Mouse (Mus musculus): ENCODE results near the gene Tmem266. TPM values are rescaled to one million over a fixed set of nuclear protein-coding genes. Genes with fewer than 3 reads are reported as not detected.

The Tmem266 gene
- polyA plus RNA-seq, 1 experiment from 2014 or later = 0.29 TPM

GRCm38 (mm10) chr9:55381456-55381855, 54.7 kb downstream of the Tmem266 start:
- H3K4me1 ChIP-seq = no peaks in the 10 kb centered on the region
- no peaks in the 10 kb centered on the region for H3K9me3 ChIP-seq (replicated peaks)
- H3K9ac ChIP-seq = no peak overlapping the region
- H3K4me3 ChIP-seq (replicated peaks) = no peak overlapping the region
- no peak overlapping the region for H3K27ac ChIP-seq
- H3K27me3 ChIP-seq = peaks cover 35% of the 10 kb centered on the region
- ATAC-seq (replicated peaks; ENCODE audit: low FRiP score) = no peak
- no peak overlapping the region for H3K4me2 ChIP-seq
- H3K36me3 ChIP-seq = no peaks in the 10 kb centered on the region
- 86% methylated on average over 4 of the region's 4 CpGs for WGBS

- Histone ChIP-seq H3K4me3 (replicated peaks) (no peak overlapping the region), H3K4me1 (no peaks in the 10 kb centered on the region), H3K4me2 (no peak overlapping the region), H3K27me3 (peaks cover 38% of the 10 kb centered on the region), H3K36me3 (no peaks in the 10 kb centered on the region), H3K9me3 (replicated peaks) (no peaks in the 10 kb centered on the region), H3K27ac (no peak overlapping the region), H3K9ac (no peak overlapping the region)
- WGBS = 29% methylated on average over 5 of the region's 5 CpGs
- ATAC-seq (replicated peaks; ENCODE audit: low FRiP score) = no peak
These were observed 55.7 kb downstream of the Tmem266 start for GRCm38 (mm10) chr9:55382441-55382840.

DNA sequence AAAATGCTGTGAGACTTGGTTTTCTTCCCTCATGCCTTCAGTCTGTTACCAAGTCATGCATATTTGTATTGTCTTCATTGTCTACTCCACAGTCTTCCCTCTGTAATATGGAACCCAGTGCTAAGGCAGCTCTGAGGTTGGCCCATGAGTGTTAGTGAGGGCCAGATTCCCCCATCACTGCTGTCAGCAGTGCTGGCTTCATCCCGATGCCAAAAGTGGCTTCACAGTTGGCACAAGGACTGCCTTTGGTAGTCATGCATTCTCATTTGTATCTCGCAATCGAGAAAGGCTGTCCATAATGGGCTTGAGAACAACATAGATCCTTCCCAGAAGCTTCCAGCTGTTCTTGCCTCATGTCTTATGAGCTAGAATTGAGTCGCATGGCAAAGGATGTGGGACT, 59.4 kb downstream of the Tmem266 start:
- 89% methylated on average over 4 of the region's 4 CpGs for WGBS

DNA sequence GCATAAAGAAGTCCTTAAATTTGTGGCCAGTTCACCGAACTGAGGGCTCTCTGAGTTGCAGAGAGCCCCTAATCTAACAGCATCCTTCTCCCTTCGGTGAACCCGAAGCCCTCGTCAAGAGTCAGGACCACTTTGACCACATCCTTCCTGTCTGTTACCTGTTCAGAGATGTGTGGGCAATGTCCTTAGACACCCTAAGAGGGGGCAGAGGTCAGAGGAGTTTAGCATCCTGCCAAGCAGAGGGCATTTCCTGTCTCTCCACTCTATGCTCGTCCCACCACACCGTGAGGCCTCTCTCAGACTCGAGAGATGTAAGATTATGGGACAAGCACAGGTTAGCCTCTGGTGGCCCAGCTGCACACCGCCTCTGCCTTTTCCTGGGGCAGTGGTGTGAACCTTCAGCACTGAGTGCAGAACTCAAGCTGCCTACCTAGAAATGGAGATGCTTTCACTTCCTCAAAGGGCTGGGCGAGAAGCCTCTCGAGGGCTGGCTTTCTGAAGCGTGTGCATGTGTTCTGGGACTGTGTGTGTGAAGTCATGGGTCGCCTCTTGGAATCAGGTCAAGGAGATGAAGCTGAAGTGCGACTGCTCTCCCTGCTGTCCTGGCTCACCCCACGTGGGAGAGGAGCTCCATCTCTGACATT, 61.3 kb downstream of the Tmem266 start:
- 69% methylated on average over 14 of the region's 14 CpGs for WGBS
- H3K9ac ChIP-seq = no peak overlapping the region
- H3K36me3 ChIP-seq = no peaks in the 10 kb centered on the region
- H3K4me1 ChIP-seq = 0 out of 2 replicates have a peak, but pooled peaks cover 2% of the 10 kb centered on the region
- no peak for ATAC-seq (replicated peaks; ENCODE audit: low FRiP score)
- no peak overlapping the region for H3K27ac ChIP-seq
- H3K27me3 ChIP-seq = peaks cover 26% of the 10 kb centered on the region
- no peak overlapping the region for H3K4me3 ChIP-seq (replicated peaks)
- no peaks in the 10 kb centered on the region for H3K9me3 ChIP-seq (replicated peaks)
- no peak overlapping the region for H3K4me2 ChIP-seq

More for the DNA sequence above, 59.4 kb downstream of the Tmem266 start:
- Histone ChIP-seq H3K9me3 (replicated peaks) (no peaks in the 10 kb centered on the region), H3K27ac (no peak overlapping the region), H3K9ac (no peak overlapping the region), H3K36me3 (no peaks in the 10 kb centered on the region), H3K4me1 (no peaks in the 10 kb centered on the region), H3K27me3 (peaks cover 29% of the 10 kb centered on the region; the same call in 1 of the 2 replicates), H3K4me3 (replicated peaks) (no peak overlapping the region), H3K4me2 (no peak overlapping the region)
- ATAC-seq (replicated peaks; ENCODE audit: low FRiP score) = no peak

GRCm38 (mm10) chr9:55391909-55392658, 65.4 kb downstream of the Tmem266 start:
- Histone ChIP-seq H3K27me3 (peaks cover 40% of the 10 kb centered on the region), H3K4me1 (0 out of 2 replicates have a peak, but pooled peaks cover 2% of the 10 kb centered on the region), H3K36me3 (no peaks in the 10 kb centered on the region), H3K4me2 (no peak overlapping the region), H3K27ac (no peak overlapping the region), H3K9me3 (replicated peaks) (no peaks in the 10 kb centered on the region), H3K9ac (no peak overlapping the region), H3K4me3 (replicated peaks) (no peak overlapping the region)
- no peak; the same call in 1 of the 2 replicates for ATAC-seq (replicated peaks; ENCODE audit: low FRiP score)
- 28% methylated on average over 17 of the region's 17 CpGs for WGBS

DNA sequence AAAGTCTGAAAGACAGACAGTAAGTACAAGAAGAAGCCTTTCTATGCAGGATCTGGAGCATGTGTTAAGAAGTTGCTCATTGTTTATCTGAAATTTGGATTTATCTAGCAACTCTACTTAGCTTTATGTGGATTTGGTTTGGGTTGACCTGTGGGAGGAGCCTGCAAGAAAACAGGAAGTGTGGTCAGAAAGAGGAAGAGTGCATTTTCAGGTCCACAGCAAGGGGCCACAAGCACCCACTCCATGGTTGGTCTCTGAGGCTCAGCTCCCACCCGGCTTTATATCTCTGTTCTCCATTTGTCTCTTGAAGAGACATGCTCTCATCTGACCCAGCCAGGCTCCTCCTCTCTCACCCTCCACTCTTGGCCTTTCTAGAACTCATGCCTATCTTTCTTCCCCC, 68.9 kb downstream of the Tmem266 start:
- Histone ChIP-seq H3K4me1 (0 out of 2 replicates have a peak, but pooled peaks cover 13% of the 10 kb centered on the region), H3K27me3 (peaks cover 38% of the 10 kb centered on the region), H3K9ac (no peak overlapping the region), H3K9me3 (replicated peaks) (no peaks in the 10 kb centered on the region), H3K4me2 (no peak overlapping the region), H3K36me3 (no peaks in the 10 kb centered on the region), H3K27ac (no peak overlapping the region), H3K4me3 (replicated peaks) (no peak overlapping the region)
- ATAC-seq (replicated peaks; ENCODE audit: low FRiP score) = no peak
- WGBS = 67% methylated on average over 1 of the region's 1 CpGs

DNA sequence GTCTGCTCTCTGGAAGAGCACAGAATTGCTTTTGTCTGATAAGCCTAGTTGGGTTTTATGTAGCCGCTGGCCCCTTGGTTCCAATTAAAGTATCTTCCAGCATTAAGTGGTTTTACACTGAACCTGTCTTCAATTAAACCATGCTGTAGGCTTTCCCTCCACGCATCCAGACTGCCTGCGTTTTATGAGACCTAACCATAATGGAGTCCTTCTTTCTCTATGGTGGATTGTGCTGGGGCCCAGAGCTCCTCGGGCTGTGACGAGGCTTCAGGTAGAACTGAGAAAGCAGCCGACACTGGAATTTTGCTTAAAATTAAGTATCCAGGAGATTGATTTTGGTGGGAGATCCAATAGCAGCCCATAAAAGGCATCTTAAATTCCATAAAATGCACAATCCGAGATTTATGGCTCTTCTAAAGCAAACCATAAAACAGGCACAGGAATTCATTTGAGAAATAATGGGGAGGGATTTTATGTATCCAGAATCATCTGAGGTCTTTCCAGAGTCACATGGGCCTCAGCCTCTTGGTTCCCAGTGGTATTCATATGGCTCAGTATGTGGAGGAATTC, 72.4 kb downstream of the Tmem266 start:
- Histone ChIP-seq H3K27ac (no peak overlapping the region), H3K9ac (no peak overlapping the region), H3K27me3 (peaks cover 22% of the 10 kb centered on the region), H3K9me3 (replicated peaks) (no peaks in the 10 kb centered on the region), H3K4me3 (replicated peaks) (no peak overlapping the region), H3K36me3 (no peaks in the 10 kb centered on the region), H3K4me2 (no peak overlapping the region), H3K4me1 (peaks cover 24% of the 10 kb centered on the region)
- 66% methylated on average over 7 of the region's 7 CpGs for WGBS
- ATAC-seq (replicated peaks; ENCODE audit: low FRiP score) = no peak

GRCm38 (mm10) chr9:55402276-55402675, 75.6 kb downstream of the Tmem266 start:
- peaks cover 32% of the 10 kb centered on the region for H3K4me1 ChIP-seq
- no peak overlapping the region for H3K4me2 ChIP-seq
- no peaks in the 10 kb centered on the region for H3K36me3 ChIP-seq
- ATAC-seq (replicated peaks; ENCODE audit: low FRiP score) = no peak
- no peaks in the 10 kb centered on the region for H3K9me3 ChIP-seq (replicated peaks)
- peak overlapping the region; percentile 48; the same call in 1 of the 2 replicates for H3K27ac ChIP-seq
- H3K4me3 ChIP-seq (replicated peaks) = no peak overlapping the region
- 0 out of 2 replicates have a peak, but pooled peaks cover 3% of the 10 kb centered on the region for H3K27me3 ChIP-seq
- 17% methylated on average over 7 of the region's 7 CpGs for WGBS
- H3K9ac ChIP-seq = no peak overlapping the region

- H3K36me3 ChIP-seq = no peaks in the 10 kb centered on the region
- H3K27ac ChIP-seq = no peak overlapping the region
- peaks cover 45% of the 10 kb centered on the region for H3K4me1 ChIP-seq
- H3K9ac ChIP-seq = no peak overlapping the region
- no peaks in the 10 kb centered on the region for H3K27me3 ChIP-seq
- no peak overlapping the region for H3K4me3 ChIP-seq (replicated peaks)
- no peak overlapping the region for H3K4me2 ChIP-seq
- no peaks in the 10 kb centered on the region for H3K9me3 ChIP-seq (replicated peaks)
- ATAC-seq (replicated peaks; ENCODE audit: low FRiP score) = no peak
- 83% methylated on average over 4 of the region's 4 CpGs for WGBS
These were observed 77.5 kb downstream of the Tmem266 start for GRCm38 (mm10) chr9:55404256-55404655.

DNA sequence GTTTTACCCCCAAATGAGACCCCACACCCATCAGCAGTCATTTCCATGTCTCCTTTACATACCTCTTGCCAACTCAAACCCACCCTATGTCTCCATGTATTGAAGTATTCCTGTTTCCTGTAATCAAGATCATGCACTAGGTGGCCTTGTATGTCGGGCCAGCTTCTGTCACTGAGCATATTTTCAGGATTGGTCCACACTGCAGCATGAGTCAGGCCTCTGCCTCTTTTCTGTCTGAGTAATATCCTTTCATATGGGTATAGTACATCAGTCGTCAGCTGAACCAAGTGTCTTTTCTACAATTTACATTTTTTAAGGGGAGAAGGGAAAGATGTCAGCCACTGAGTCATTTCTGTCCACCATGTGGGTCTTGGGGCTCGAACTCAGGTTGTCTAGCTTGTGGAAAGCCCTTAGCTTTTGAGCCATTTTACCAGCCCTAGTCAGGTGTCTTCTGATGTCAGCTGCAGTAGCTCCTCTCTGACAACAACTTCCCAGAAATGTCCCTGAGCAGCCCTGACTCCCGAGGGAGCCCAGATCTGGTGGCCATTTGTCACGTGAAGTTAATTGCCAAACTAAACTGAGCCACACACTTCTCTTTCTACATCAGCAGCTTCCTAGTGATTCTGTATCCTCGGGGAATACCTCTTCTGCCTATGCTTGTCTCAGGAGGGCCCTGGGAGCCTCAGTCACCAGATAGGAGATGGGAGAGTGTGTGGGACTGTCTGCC, 78.4 kb downstream of the Tmem266 start:
- peaks cover 5% of the 10 kb centered on the region; the same call in 1 of the 2 replicates for H3K27me3 ChIP-seq
- no peak for ATAC-seq (replicated peaks; ENCODE audit: low FRiP score)
- H3K4me3 ChIP-seq (replicated peaks) = no peak overlapping the region
- H3K4me1 ChIP-seq = peaks cover 39% of the 10 kb centered on the region
- H3K4me2 ChIP-seq = no peak overlapping the region
- H3K9me3 ChIP-seq (replicated peaks) = no peaks in the 10 kb centered on the region
- H3K36me3 ChIP-seq = no peaks in the 10 kb centered on the region
- H3K27ac ChIP-seq = no peak overlapping the region
- no peak overlapping the region for H3K9ac ChIP-seq
- WGBS = 59% methylated on average over 6 of the region's 6 CpGs

DNA sequence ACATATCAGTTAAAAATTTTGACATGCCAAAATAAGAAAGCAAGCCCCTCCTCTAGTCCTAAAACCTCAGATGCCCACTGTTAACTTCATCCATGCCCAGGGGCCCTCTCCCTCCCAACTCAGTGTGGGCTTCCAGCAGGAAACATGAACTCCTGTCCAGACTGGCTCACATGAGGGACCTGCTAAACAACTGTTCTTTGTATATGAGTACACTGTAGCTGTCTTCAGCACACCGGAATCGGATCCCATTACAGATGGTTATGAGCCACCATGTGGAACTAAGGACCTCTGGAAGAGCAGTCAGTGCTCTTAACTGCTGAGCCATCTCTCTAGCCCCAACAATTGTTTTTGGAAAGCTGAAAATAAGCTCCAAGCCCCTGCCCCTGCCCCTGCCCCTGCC, 80.1 kb downstream of the Tmem266 start:
- peak; percentile 66 for ATAC-seq (replicated peaks; ENCODE audit: low FRiP score)
- peaks cover 49% of the 10 kb centered on the region for H3K4me1 ChIP-seq
- H3K9ac ChIP-seq = no peak overlapping the region
- peaks cover 5% of the 10 kb centered on the region; the same call in 1 of the 2 replicates for H3K27me3 ChIP-seq
- WGBS = 29% methylated on average over 2 of the region's 2 CpGs
- no peak overlapping the region for H3K4me2 ChIP-seq
- H3K9me3 ChIP-seq (replicated peaks) = no peaks in the 10 kb centered on the region
- no peak overlapping the region for H3K27ac ChIP-seq
- H3K36me3 ChIP-seq = no peaks in the 10 kb centered on the region
- H3K4me3 ChIP-seq (replicated peaks) = no peak overlapping the region
